Mouse (Mus musculus): Measurements from ENCODE around the gene Edem3. TPM values are rescaled to one million over a fixed set of nuclear protein-coding genes. Genes with fewer than 3 reads are reported as not detected.

Edem3 gene
- polyA plus RNA-seq, 1 experiment, result 5.7 TPM

DNA sequence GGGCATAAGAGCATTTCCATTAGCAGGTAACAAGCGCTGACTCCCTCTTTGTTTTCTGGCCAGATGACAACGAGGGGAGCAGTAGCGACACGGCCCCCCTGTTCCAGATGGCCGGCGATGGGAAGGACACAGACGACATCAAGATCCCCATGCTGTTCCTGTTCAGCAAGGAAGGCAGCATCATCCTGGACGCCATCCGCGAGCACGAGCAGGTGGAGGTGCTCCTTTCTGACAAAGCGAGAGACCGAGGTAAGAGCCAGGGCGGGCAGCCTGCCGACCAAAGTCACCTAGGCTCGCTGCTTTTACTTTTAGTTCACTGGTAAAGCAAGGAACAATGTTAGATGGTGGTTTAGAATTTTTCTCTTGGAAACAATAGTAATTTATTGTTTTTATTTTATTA, 56.3 kb downstream of the Edem3 start:
- Histone ChIP-seq H3K4me3 (ENCODE audit: control insufficient read depth, insufficient read depth, low read length) (no peak overlapping the region), H3K27me3 (ENCODE audit: control insufficient read depth, insufficient read depth, low read length) (no peaks in the 10 kb centered on the region), H3K27ac (ENCODE audit: control insufficient read depth, insufficient read depth, low read length) (no peak overlapping the region), H3K4me1 (replicated peaks; ENCODE audit: control insufficient read depth, insufficient read depth, low read length) (no peaks in the 10 kb centered on the region), H3K36me3 (ENCODE audit: control insufficient read depth, insufficient read depth, low read length) (peaks cover 45% of the 10 kb centered on the region)
- DNase-seq, result no peak
- WGBS, result 97% methylated on average over 16 of the region's 16 CpGs
- TF ChIP-seq CTCF (IDR thresholded peaks at IDR 0.05; ENCODE audit: borderline replicate concordance, control insufficient read depth, extremely low read depth, insufficient read depth, low read length, poor library complexity) (no peak), POLR2A (IDR thresholded peaks at IDR 0.05; ENCODE audit: control insufficient read depth, extremely low read depth, insufficient read depth, low read length, poor library complexity) (no peak)

DNA sequence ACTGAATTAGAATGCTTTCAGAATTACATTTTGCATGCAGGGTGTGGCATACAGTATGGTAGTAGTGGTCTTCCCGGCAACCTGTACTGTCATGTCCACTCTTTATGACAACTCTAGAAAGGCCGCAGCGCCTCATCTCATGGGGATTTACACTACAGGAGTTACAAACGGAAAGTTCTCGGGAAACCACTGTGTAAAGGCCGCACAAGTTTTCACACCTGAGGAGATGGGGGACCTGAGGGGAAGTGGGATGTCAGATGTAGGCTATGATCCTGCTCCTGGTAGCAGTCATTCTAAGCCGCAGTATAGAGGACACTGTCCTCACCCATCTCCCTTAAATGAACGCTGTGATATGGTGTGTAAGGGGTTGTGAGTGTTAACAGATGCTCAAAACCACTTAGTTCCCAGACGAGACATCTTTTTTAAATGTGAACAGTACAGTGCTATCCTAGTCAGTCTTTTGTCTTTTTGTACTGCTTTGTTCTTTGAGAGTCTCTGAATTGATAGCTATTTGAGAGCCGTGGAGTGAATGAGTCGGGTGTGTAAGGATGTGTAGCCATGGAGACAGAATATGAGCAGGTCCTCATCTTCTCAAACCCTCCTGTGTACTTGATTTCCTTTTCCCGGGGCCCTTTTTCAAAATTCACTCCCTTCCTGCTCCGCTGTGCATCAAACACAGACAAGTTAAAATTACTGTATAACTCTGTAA, 57.0 kb downstream of the Edem3 start:
- WGBS, result 96% methylated on average over 13 of the region's 13 CpGs
- TF ChIP-seq POLR2A (IDR thresholded peaks at IDR 0.05; ENCODE audit: control insufficient read depth, extremely low read depth, insufficient read depth, low read length, poor library complexity) (no peak), CTCF (IDR thresholded peaks at IDR 0.05; ENCODE audit: borderline replicate concordance, control insufficient read depth, extremely low read depth, insufficient read depth, low read length, poor library complexity) (no peak)
- no peaks in the 10 kb centered on the region for H3K27me3 ChIP-seq (ENCODE audit: control insufficient read depth, insufficient read depth, low read length)
- H3K4me3 ChIP-seq (ENCODE audit: control insufficient read depth, insufficient read depth, low read length), result no peak overlapping the region
- no peak for DNase-seq
- H3K36me3 ChIP-seq (ENCODE audit: control insufficient read depth, insufficient read depth, low read length), result peaks cover 51% of the 10 kb centered on the region
- no peaks in the 10 kb centered on the region for H3K4me1 ChIP-seq (replicated peaks; ENCODE audit: control insufficient read depth, insufficient read depth, low read length)
- H3K27ac ChIP-seq (ENCODE audit: control insufficient read depth, insufficient read depth, low read length), result no peak overlapping the region

DNA sequence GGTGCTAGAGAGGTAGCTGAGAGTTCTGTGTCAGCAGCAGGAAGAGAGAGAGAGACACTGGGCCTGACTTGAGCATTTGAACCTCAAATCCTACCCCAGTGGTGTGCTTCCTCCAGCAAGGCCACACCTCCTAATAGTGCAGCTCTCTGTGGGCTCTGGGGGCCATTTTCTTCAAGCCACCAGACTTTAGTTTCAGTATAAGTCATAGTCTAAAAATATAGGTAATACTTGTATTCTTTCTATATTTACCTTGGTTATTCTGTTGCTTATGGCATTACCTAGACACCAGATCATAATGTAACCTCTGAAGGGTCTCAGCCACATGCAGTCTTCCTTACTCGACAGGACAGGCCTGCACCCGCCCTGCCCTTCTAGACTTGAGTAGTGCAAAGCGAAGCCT, 60.9 kb downstream of the Edem3 start:
- peaks cover 44% of the 10 kb centered on the region for H3K36me3 ChIP-seq (ENCODE audit: control insufficient read depth, insufficient read depth, low read length)
- no peak overlapping the region for H3K4me3 ChIP-seq (ENCODE audit: control insufficient read depth, insufficient read depth, low read length)
- no peaks in the 10 kb centered on the region for H3K27me3 ChIP-seq (ENCODE audit: control insufficient read depth, insufficient read depth, low read length)
- DNase-seq, result no peak
- WGBS, result 94% methylated on average over 3 of the region's 3 CpGs
- no peak overlapping the region for H3K27ac ChIP-seq (ENCODE audit: control insufficient read depth, insufficient read depth, low read length)
- no peaks in the 10 kb centered on the region for H3K4me1 ChIP-seq (replicated peaks; ENCODE audit: control insufficient read depth, insufficient read depth, low read length)
- no peak for TF ChIP-seq CTCF (IDR thresholded peaks at IDR 0.05; ENCODE audit: borderline replicate concordance, control insufficient read depth, extremely low read depth, insufficient read depth, low read length, poor library complexity)

DNA sequence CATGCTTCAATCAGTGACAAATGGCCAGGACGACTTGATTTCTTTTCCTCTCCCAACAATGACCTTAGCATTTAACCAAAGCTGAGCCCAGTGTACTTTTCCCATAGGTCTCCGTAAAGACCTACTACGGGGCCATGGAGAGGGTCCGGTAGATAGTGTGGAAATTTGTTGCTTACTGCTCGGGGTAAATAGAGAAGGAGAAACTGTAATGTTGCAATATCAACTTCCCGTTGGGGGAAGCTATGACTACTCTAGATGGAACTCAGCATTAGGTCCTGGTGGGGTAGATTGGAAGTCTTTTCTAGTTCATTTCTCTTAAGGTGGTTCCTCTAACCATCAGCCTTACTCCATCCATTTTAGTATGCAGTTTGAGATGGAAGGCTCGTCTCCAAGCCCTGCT, 64.0 kb downstream of the Edem3 start:
- WGBS, result 89% methylated on average over 7 of the region's 7 CpGs

DNA sequence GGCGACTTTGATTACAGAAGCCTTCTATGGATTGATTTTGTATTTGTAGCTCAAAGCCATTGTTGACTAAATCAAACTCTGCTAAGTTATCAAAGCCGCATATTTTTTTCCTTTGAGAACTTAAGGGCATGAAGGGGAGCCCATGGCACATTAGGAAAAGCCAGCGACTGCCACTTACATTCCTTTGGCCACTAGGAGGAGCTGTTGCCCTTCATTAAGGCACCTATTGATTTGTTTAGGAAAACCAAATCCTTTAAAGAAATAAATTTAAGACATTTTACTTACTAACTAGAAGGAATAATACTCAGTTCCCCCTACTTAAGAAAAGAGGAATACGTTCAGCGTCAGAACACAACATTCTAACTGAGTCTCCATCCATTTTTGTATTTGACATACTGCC, 65.3 kb downstream of the Edem3 start:
- H3K27ac ChIP-seq (ENCODE audit: control insufficient read depth, insufficient read depth, low read length), result no peak overlapping the region
- no peaks in the 10 kb centered on the region for H3K4me1 ChIP-seq (replicated peaks; ENCODE audit: control insufficient read depth, insufficient read depth, low read length)
- WGBS, result 43% methylated on average over 5 of the region's 5 CpGs
- peaks cover 25% of the 10 kb centered on the region for H3K36me3 ChIP-seq (ENCODE audit: control insufficient read depth, insufficient read depth, low read length)
- H3K27me3 ChIP-seq (ENCODE audit: control insufficient read depth, insufficient read depth, low read length), result no peaks in the 10 kb centered on the region
- no peak overlapping the region for H3K4me3 ChIP-seq (ENCODE audit: control insufficient read depth, insufficient read depth, low read length)
- TF ChIP-seq CTCF (IDR thresholded peaks at IDR 0.05; ENCODE audit: borderline replicate concordance, control insufficient read depth, extremely low read depth, insufficient read depth, low read length, poor library complexity) (no peak), POLR2A (IDR thresholded peaks at IDR 0.05; ENCODE audit: control insufficient read depth, extremely low read depth, insufficient read depth, low read length, poor library complexity) (no peak)
- DNase-seq, result peak; percentile 63

More for the DNA sequence above, 64.0 kb downstream of the Edem3 start:
- Histone ChIP-seq H3K27me3 (ENCODE audit: control insufficient read depth, insufficient read depth, low read length) (no peaks in the 10 kb centered on the region), H3K4me3 (ENCODE audit: control insufficient read depth, insufficient read depth, low read length) (no peak overlapping the region), H3K27ac (ENCODE audit: control insufficient read depth, insufficient read depth, low read length) (no peak overlapping the region), H3K36me3 (ENCODE audit: control insufficient read depth, insufficient read depth, low read length) (peaks cover 25% of the 10 kb centered on the region), H3K4me1 (replicated peaks; ENCODE audit: control insufficient read depth, insufficient read depth, low read length) (no peaks in the 10 kb centered on the region)
- DNase-seq, result no peak
- TF ChIP-seq CTCF (IDR thresholded peaks at IDR 0.05; ENCODE audit: borderline replicate concordance, control insufficient read depth, extremely low read depth, insufficient read depth, low read length, poor library complexity) (no peak), POLR2A (IDR thresholded peaks at IDR 0.05; ENCODE audit: control insufficient read depth, extremely low read depth, insufficient read depth, low read length, poor library complexity) (no peak)

DNA sequence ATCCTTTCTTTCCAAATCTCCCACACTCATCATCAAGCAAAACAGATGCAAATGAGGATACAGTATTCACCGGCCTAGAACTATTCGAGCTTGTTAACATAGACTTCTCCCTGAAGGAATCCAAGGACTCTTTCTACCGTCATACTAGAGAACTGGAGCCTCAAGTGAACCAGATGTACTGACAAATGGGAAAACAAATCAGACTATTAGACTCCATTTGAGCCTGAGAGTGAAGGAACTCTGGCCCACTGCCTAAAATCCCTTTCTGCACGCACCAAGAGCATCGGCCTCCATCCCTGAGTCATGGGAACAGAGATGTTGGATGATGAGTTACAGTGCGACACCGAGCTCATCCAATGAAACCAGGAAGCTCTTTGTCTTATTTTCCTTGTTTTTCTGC, 69.9 kb downstream of the Edem3 start:
- no peaks in the 10 kb centered on the region for H3K27me3 ChIP-seq (ENCODE audit: control insufficient read depth, insufficient read depth, low read length)
- H3K36me3 ChIP-seq (ENCODE audit: control insufficient read depth, insufficient read depth, low read length), result no peaks in the 10 kb centered on the region
- no peaks in the 10 kb centered on the region for H3K4me1 ChIP-seq (replicated peaks; ENCODE audit: control insufficient read depth, insufficient read depth, low read length)
- TF ChIP-seq CTCF (IDR thresholded peaks at IDR 0.05; ENCODE audit: borderline replicate concordance, control insufficient read depth, extremely low read depth, insufficient read depth, low read length, poor library complexity) (no peak), POLR2A (IDR thresholded peaks at IDR 0.05; ENCODE audit: control insufficient read depth, extremely low read depth, insufficient read depth, low read length, poor library complexity) (no peak)
- no peak overlapping the region for H3K27ac ChIP-seq (ENCODE audit: control insufficient read depth, insufficient read depth, low read length)
- H3K4me3 ChIP-seq (ENCODE audit: control insufficient read depth, insufficient read depth, low read length), result no peak overlapping the region
- WGBS, result 94% methylated on average over 7 of the region's 7 CpGs
- no peak for DNase-seq

DNA sequence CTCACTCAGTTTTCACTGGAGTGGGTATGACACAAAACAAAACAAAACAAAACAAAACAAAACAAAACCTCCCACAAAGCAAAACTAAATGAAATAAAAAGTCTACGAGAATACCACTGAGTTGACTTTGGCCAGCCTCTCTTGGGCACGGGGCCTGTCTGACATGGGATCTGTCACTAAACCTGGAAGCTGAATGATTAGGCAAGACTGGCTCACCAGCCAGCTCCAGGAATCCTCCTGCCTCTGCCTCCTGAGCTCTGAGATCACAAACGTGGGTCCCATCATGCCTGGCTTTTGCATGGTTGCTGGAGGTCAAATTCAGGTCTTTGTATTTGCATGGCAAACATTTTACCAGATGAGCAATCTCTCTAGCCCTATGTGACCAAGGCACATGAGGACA, 76.6 kb downstream of the Edem3 start:
- WGBS, result 89% methylated on average over 3 of the region's 3 CpGs
- H3K27ac ChIP-seq (ENCODE audit: control insufficient read depth, insufficient read depth, low read length), result no peak overlapping the region
- DNase-seq, result no peak
- no peak for TF ChIP-seq POLR2A (IDR thresholded peaks at IDR 0.05; ENCODE audit: control insufficient read depth, extremely low read depth, insufficient read depth, low read length, poor library complexity)
- H3K4me3 ChIP-seq (ENCODE audit: control insufficient read depth, insufficient read depth, low read length), result no peak overlapping the region
- H3K4me1 ChIP-seq (replicated peaks; ENCODE audit: control insufficient read depth, insufficient read depth, low read length), result no peaks in the 10 kb centered on the region
- no peaks in the 10 kb centered on the region for H3K27me3 ChIP-seq (ENCODE audit: control insufficient read depth, insufficient read depth, low read length)
- no peaks in the 10 kb centered on the region for H3K36me3 ChIP-seq (ENCODE audit: control insufficient read depth, insufficient read depth, low read length)

Measured in thymus, adult 2 months (tissue).